Mouse (Mus musculus) heart, adult 18-20 months (tissue): ENCODE data around the gene Gmds. TPM values are rescaled to one million over a fixed set of nuclear protein-coding genes. Genes with fewer than 3 reads are reported as not detected.

Experiments used
- DNase-seq, 2 experiments: peaks; one replicate each; pipeline ENCODE4 v3.0.0; 2021 to 2022; ENCODE audit warnings: mixed read lengths in 1 of 2
- total RNA-seq, 2 experiments: library from RNA; stranded (reverse); gene quantifications; 2 replicates each; pipeline ENCODE4 v1.2.3; 2021

Gene Gmds
- total RNA-seq, 2 experiments from 2014 or later = 5.5 to 6.5 TPM

- DNase-seq = no peak
These were observed 383.4 kb downstream of the Gmds start for GRCm38 (mm10) chr13:31955171-31955570.

- no peak for DNase-seq
These were observed 393.8 kb downstream of the Gmds start for GRCm38 (mm10) chr13:31944676-31945210.

- DNase-seq = no peak
These were observed 394.9 kb downstream of the Gmds start for GRCm38 (mm10) chr13:31943482-31944275.

GRCm38 (mm10) chr13:31929299-31929698, 409.2 kb downstream of the Gmds start:
- no peak for DNase-seq

- DNase-seq = no peak
These were observed 411.9 kb downstream of the Gmds start for GRCm38 (mm10) chr13:31926599-31926998.

- DNase-seq = no peak
These were observed 414.0 kb downstream of the Gmds start for GRCm38 (mm10) chr13:31924506-31924905.

- DNase-seq = no peak
These were observed 418.8 kb downstream of the Gmds start for GRCm38 (mm10) chr13:31919716-31920115.

- DNase-seq = no peak
These were observed 421.2 kb downstream of the Gmds start for GRCm38 (mm10) chr13:31917387-31917786.

GRCm38 (mm10) chr13:31915748-31916147, 422.8 kb downstream of the Gmds start:
- peak; percentile 29 to 59 for DNase-seq

- DNase-seq = no peak
These were observed 423.5 kb downstream of the Gmds start for GRCm38 (mm10) chr13:31914901-31915587.

GRCm38 (mm10) chr13:31911956-31912355, 426.6 kb downstream of the Gmds start:
- no peak for DNase-seq

- DNase-seq = no peak
These were observed 427.2 kb downstream of the Gmds start for GRCm38 (mm10) chr13:31911362-31911761.

GRCm38 (mm10) chr13:31909031-31909430, 429.5 kb downstream of the Gmds start:
- DNase-seq = no peak

- no peak for DNase-seq
These were observed 432.0 kb downstream of the Gmds start for GRCm38 (mm10) chr13:31906514-31906913.

GRCm38 (mm10) chr13:31900191-31900590, 438.3 kb downstream of the Gmds start:
- DNase-seq = no peak

- no peak for DNase-seq
These were observed 439.1 kb downstream of the Gmds start for GRCm38 (mm10) chr13:31899392-31899791.

- DNase-seq = no peak
These were observed 441.0 kb downstream of the Gmds start for GRCm38 (mm10) chr13:31897493-31897892.

GRCm38 (mm10) chr13:31894511-31894910, 444.0 kb downstream of the Gmds start:
- DNase-seq = no peak

- DNase-seq = no peak
These were observed 445.5 kb downstream of the Gmds start for GRCm38 (mm10) chr13:31892913-31893514.

- DNase-seq = no peak
These were observed 450.0 kb downstream of the Gmds start for GRCm38 (mm10) chr13:31888500-31888899.

GRCm38 (mm10) chr13:31885769-31886168, 452.8 kb downstream of the Gmds start:
- no peak for DNase-seq

- DNase-seq = no peak
These were observed 459.6 kb downstream of the Gmds start for GRCm38 (mm10) chr13:31878805-31879477.
